Mouse (Mus musculus) thymus, adult 2 months (tissue): ENCODE results near the gene Cs. TPM values are rescaled to one million over a fixed set of nuclear protein-coding genes. Genes with fewer than 3 reads are reported as not detected.

Experiments used
- DNase-seq: peaks from one replicate; pipeline ENCODE4 v3.0.0; 2021
- H3K27ac ChIP-seq: fragments of 200-500 bp; 2 replicates; pipeline ENCODE4 v1.5.1; 2012; ENCODE audit warnings: low read length, control low read depth; ENCODE audit not compliant: control insufficient read depth, insufficient read depth
- H3K27me3 ChIP-seq: fragments of 200-500 bp; 2 replicates; pipeline ENCODE4 v1.6.1; 2012; ENCODE audit warnings: mild to moderate bottlenecking, low read length, moderate library complexity, mixed read lengths; ENCODE audit not compliant: control insufficient read depth, insufficient read depth
- H3K36me3 ChIP-seq: fragments of 200-500 bp; 2 replicates; pipeline ENCODE4 v1.6.1; 2012; ENCODE audit warnings: mild to moderate bottlenecking, low read length, moderate library complexity; ENCODE audit not compliant: control insufficient read depth, insufficient read depth
- H3K4me1 ChIP-seq: fragments of 200-500 bp; replicated peaks from 2 replicates; pipeline ENCODE4 v1.6.1; 2012; ENCODE audit warnings: low read length; ENCODE audit not compliant: control insufficient read depth, insufficient read depth
- H3K4me3 ChIP-seq: fragments of 200-500 bp; 2 replicates; pipeline ENCODE4 v1.5.1; 2012; ENCODE audit warnings: mild to moderate bottlenecking, low read length, control low read depth, moderate library complexity; ENCODE audit not compliant: control insufficient read depth, insufficient read depth
- CTCF ChIP-seq: fragments of 200-500 bp; IDR thresholded peaks from 2 replicates; pipeline ENCODE4 v1.5.1; 2012; ENCODE audit warnings: mild to moderate bottlenecking, control low read depth, low read length, moderate library complexity, borderline replicate concordance; ENCODE audit not compliant: control insufficient read depth, poor library complexity, insufficient read depth; ENCODE audit errors: extremely low read depth
- POLR2A ChIP-seq: fragments of 200-500 bp; IDR thresholded peaks from 2 replicates; pipeline ENCODE4 v1.6.1; 2012; ENCODE audit warnings: mild to moderate bottlenecking, low read length, control low read depth, moderate library complexity; ENCODE audit not compliant: control insufficient read depth, poor library complexity, insufficient read depth; ENCODE audit errors: extremely low read depth
- WGBS: fragments of 180-500 bp; shearing (Covaris S2); methylation state at CpG from one replicate; pipeline ENCODE4 v1.1.7; 2018; 5-methylcytosine and 5-hydroxymethylcytosine counted together
- polyA plus RNA-seq: library from polyadenylated mRNA; depleted of rRNA; stranded (reverse); fragments of >200 nt; gene quantifications from 2 replicates; pipeline ENCODE4 v1.2.3, GENCODE M21; 2012

Cs gene
- polyA plus RNA-seq, 1 experiment, result 225 TPM

GRCm38 (mm10) chr10:128344568-128345275 lies 7.2 kb downstream of the Cs start:
- 1% methylated on average over 7 of the region's 7 CpGs for WGBS
- Histone ChIP-seq H3K27me3 (no peaks in the 10 kb centered on the region), H3K4me1 (peaks cover 6% of the 10 kb centered on the region), H3K36me3 (no peaks in the 10 kb centered on the region), H3K27ac (peak overlapping the region; percentile 38), H3K4me3 (no peak overlapping the region)
- TF ChIP-seq CTCF (no peak), POLR2A (no peak)
- DNase-seq, result peak; percentile 78

GRCm38 (mm10) chr10:128347541-128347940 lies 10.0 kb downstream of the Cs start:
- H3K4me3 ChIP-seq, result no peak overlapping the region
- peaks cover 26% of the 10 kb centered on the region for H3K36me3 ChIP-seq
- no peak for TF ChIP-seq CTCF
- no peak for TF ChIP-seq POLR2A
- WGBS, result 98% methylated on average over 8 of the region's 8 CpGs
- H3K27ac ChIP-seq, result no peak overlapping the region
- no peak for DNase-seq
- peaks cover 6% of the 10 kb centered on the region for H3K4me1 ChIP-seq
- H3K27me3 ChIP-seq, result no peaks in the 10 kb centered on the region

GRCm38 (mm10) chr10:128358796-128359195 lies 21.3 kb downstream of the Cs start:
- DNase-seq, result peak; percentile 61
- H3K27ac ChIP-seq, result no peak overlapping the region
- no peaks in the 10 kb centered on the region for H3K4me1 ChIP-seq
- H3K27me3 ChIP-seq, result no peaks in the 10 kb centered on the region
- TF ChIP-seq CTCF (no peak), POLR2A (no peak)
- 52% methylated on average over 2 of the region's 2 CpGs for WGBS
- peaks cover 68% of the 10 kb centered on the region for H3K36me3 ChIP-seq
- no peak overlapping the region for H3K4me3 ChIP-seq

DNA sequence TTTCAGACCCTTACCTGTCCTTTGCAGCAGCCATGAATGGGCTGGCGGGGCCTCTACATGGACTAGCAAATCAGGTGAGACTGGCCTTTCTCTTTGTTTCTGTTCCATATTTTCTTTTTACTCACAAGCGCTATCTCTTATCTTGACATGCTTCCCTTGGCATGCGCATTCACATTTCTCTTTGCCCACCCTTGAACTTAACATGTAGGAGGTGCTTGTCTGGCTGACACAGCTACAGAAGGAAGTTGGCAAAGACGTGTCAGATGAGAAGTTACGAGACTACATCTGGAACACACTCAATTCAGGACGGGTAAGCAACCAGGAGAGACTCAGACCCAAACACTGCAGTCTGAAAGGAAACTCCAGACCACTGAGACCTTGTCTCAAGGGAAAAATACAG lies 21.7 kb downstream of the Cs start:
- TF ChIP-seq CTCF (no peak), POLR2A (no peak)
- no peak for DNase-seq
- H3K36me3 ChIP-seq, result peaks cover 64% of the 10 kb centered on the region
- no peak overlapping the region for H3K4me3 ChIP-seq
- WGBS, result 95% methylated on average over 6 of the region's 6 CpGs
- no peaks in the 10 kb centered on the region for H3K4me1 ChIP-seq
- no peak overlapping the region for H3K27ac ChIP-seq
- H3K27me3 ChIP-seq, result no peaks in the 10 kb centered on the region

DNA sequence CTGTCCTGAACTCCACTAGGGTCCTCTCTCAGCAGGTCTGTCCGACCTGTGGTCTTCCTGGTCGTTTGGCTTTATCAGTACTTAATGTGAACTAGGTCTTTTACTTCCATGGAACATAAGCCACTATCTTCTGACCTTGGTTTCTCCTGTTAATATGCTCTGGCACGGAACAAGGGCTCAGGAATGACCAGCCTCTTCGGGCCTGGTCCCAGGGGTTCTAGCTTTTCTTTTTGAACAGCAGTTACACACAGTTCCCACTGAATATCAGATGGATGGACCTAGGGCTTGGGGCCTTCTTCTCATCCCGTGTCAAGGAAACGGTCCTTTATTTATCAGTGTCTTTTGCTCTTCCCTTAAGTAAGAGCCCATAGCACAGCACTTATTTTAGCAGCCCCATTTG lies 24.3 kb downstream of the Cs start:
- H3K27ac ChIP-seq, result no peak overlapping the region
- TF ChIP-seq POLR2A (no peak), CTCF (no peak)

GRCm38 (mm10) chr10:128362568-128362967 lies 25.0 kb downstream of the Cs start:
- Histone ChIP-seq H3K27ac (no peak overlapping the region), H3K36me3 (peaks cover 50% of the 10 kb centered on the region), H3K27me3 (no peaks in the 10 kb centered on the region), H3K4me3 (no peak overlapping the region), H3K4me1 (no peaks in the 10 kb centered on the region)
- WGBS, result 70% methylated on average over 3 of the region's 3 CpGs
- peak; percentile 39 for DNase-seq
- TF ChIP-seq CTCF (no peak), POLR2A (no peak)

More for the DNA sequence above, 24.3 kb downstream of the Cs start:
- Histone ChIP-seq H3K36me3 (peaks cover 50% of the 10 kb centered on the region), H3K27me3 (no peaks in the 10 kb centered on the region), H3K4me1 (no peaks in the 10 kb centered on the region), H3K4me3 (no peak overlapping the region)
- 96% methylated on average over 6 of the region's 6 CpGs for WGBS
- DNase-seq, result no peak
